Mouse (Mus musculus) heart, postnatal 0 days (tissue): ENCODE results near the gene Itga3.

ENCODE experiments used
- CTCF ChIP-seq: IDR thresholded peaks from 2 replicates; pipeline ENCODE4 v1.5.1; 2016; ENCODE audit warnings: antibody characterized with exemption, control low read depth, low read depth
- EP300 ChIP-seq: IDR thresholded peaks from 2 replicates; pipeline ENCODE4 v1.6.1; 2016; ENCODE audit warnings: antibody characterized with exemption, low read depth

GRCm38 (mm10) chr11:95125366-95125948 is 48.9 kb upstream of the Itga3 start:
- no peak for TF ChIP-seq CTCF
- no peak for TF ChIP-seq EP300
